Mouse (Mus musculus): ENCODE measurements around the gene 9930021J03Rik. TPM values are rescaled to one million over a fixed set of nuclear protein-coding genes. Genes with fewer than 3 reads are reported as not detected.

The 9930021J03Rik gene
- polyA plus RNA-seq, 1 experiment = 3.1 TPM

- Histone ChIP-seq H3K27me3 (ENCODE audit: control insufficient read depth, insufficient read depth, low read length) (no peaks in the 10 kb centered on the region), H3K36me3 (ENCODE audit: control insufficient read depth, insufficient read depth, low read length) (no peaks in the 10 kb centered on the region), H3K4me1 (ENCODE audit: control insufficient read depth, insufficient read depth, insufficient read length) (no peaks in the 10 kb centered on the region), H3K4me3 (ENCODE audit: extremely low read depth, insufficient read depth, insufficient read length) (no peak within 1 kb of the TSS), H3K27ac (ENCODE audit: insufficient read depth, low read length) (no peak within 1 kb of the TSS)
- no peak for TF ChIP-seq CTCF (IDR thresholded peaks at IDR 0.05; ENCODE audit: extremely low read depth, insufficient read depth, insufficient read length, insufficient replicate concordance)
- TF ChIP-seq POLR2A (IDR thresholded peaks at IDR 0.05; ENCODE audit: low read depth, low read length) = no peak
- 61% methylated on average over 3 of the region's 3 CpGs for WGBS
- no peak for DNase-seq (ENCODE audit: low read depth in 1 of 2, low spot score in 2 of 2)
These were observed 108.4 kb downstream of the 9930021J03Rik start, which contains the start of gene Mlana for GRCm38 (mm10) chr19:29697245-29697874. TSS of gene Mlana (plus strand) at chr19:29697824.

- Histone ChIP-seq H3K36me3 (ENCODE audit: control insufficient read depth, insufficient read depth, low read length) (no peaks in the 10 kb centered on the region), H3K4me1 (ENCODE audit: control insufficient read depth, insufficient read depth, insufficient read length) (no peaks in the 10 kb centered on the region), H3K27ac (ENCODE audit: insufficient read depth, low read length) (no peak overlapping the region), H3K4me3 (ENCODE audit: extremely low read depth, insufficient read depth, insufficient read length) (no peak overlapping the region), H3K27me3 (ENCODE audit: control insufficient read depth, insufficient read depth, low read length) (no peaks in the 10 kb centered on the region)
- TF ChIP-seq POLR2A (IDR thresholded peaks at IDR 0.05; ENCODE audit: low read depth, low read length) (no peak), CTCF (IDR thresholded peaks at IDR 0.05; ENCODE audit: extremely low read depth, insufficient read depth, insufficient read length, insufficient replicate concordance) (no peak)
- no peak for DNase-seq (ENCODE audit: low read depth in 1 of 2, low spot score in 2 of 2)
These were observed 108.9 kb downstream of the 9930021J03Rik start for GRCm38 (mm10) chr19:29696840-29697239.

DNA sequence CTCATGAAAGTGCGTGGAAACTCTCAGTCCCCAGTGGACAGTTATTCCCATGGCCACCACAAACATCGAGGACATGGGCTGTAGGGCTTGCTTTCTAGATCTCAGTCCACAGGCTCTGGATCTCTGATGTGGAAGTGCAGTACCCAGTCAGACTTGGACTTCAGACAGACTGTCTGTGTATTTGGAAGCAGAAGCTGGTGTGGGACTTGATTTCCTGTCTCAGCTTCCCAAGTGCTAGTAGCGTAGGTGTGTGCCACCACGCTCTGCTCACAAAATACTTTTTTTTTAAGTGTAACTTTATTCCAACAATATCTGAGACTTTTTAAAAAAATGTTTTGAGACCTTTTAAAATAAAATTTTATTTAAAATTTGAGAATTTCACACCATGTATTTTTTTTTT is 109.5 kb downstream of the 9930021J03Rik start:
- H3K4me3 ChIP-seq (ENCODE audit: extremely low read depth, insufficient read depth, insufficient read length) = no peak overlapping the region
- no peaks in the 10 kb centered on the region for H3K27me3 ChIP-seq (ENCODE audit: control insufficient read depth, insufficient read depth, low read length)
- TF ChIP-seq POLR2A (IDR thresholded peaks at IDR 0.05; ENCODE audit: low read depth, low read length) (no peak), CTCF (IDR thresholded peaks at IDR 0.05; ENCODE audit: extremely low read depth, insufficient read depth, insufficient read length, insufficient replicate concordance) (no peak)
- no peak for DNase-seq (ENCODE audit: low read depth in 1 of 2, low spot score in 2 of 2)
- H3K4me1 ChIP-seq (ENCODE audit: control insufficient read depth, insufficient read depth, insufficient read length) = no peaks in the 10 kb centered on the region
- H3K27ac ChIP-seq (ENCODE audit: insufficient read depth, low read length) = no peak overlapping the region
- 81% methylated on average over 4 of the region's 4 CpGs for WGBS
- H3K36me3 ChIP-seq (ENCODE audit: control insufficient read depth, insufficient read depth, low read length) = no peaks in the 10 kb centered on the region

DNA sequence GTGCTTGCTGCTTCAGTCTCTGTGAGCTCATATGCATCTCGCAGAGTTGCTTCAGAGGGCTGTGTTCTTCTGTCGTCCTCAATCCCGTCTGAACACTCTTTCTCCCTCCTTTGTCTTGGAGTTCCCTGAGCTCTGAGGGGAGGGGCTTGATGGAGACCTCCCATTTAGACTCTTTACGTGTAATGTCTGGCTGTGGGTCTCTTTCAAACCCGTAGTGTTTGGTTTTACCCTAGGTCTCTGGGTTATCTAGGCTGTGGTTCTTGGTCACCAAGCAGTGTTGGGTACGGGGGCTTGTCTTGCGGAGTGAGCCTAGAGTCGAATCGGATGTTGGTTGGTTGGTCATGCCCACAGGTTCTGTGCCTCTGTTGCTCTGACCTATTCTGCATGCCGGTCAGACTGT is 110.7 kb downstream of the 9930021J03Rik start:
- no peaks in the 10 kb centered on the region for H3K27me3 ChIP-seq (ENCODE audit: control insufficient read depth, insufficient read depth, low read length)
- H3K27ac ChIP-seq (ENCODE audit: insufficient read depth, low read length) = no peak overlapping the region
- 96% methylated on average over 10 of the region's 10 CpGs for WGBS
- no peaks in the 10 kb centered on the region for H3K4me1 ChIP-seq (ENCODE audit: control insufficient read depth, insufficient read depth, insufficient read length)
- no peaks in the 10 kb centered on the region for H3K36me3 ChIP-seq (ENCODE audit: control insufficient read depth, insufficient read depth, low read length)
- TF ChIP-seq POLR2A (IDR thresholded peaks at IDR 0.05; ENCODE audit: low read depth, low read length) (no peak), CTCF (IDR thresholded peaks at IDR 0.05; ENCODE audit: extremely low read depth, insufficient read depth, insufficient read length, insufficient replicate concordance) (no peak)
- DNase-seq (ENCODE audit: low read depth in 1 of 2, low spot score in 2 of 2) = no peak
- H3K4me3 ChIP-seq (ENCODE audit: extremely low read depth, insufficient read depth, insufficient read length) = no peak overlapping the region

GRCm38 (mm10) chr19:29683844-29684540 is 121.8 kb downstream of the 9930021J03Rik start:
- DNase-seq (ENCODE audit: low read depth in 1 of 2, low spot score in 2 of 2) = peak; percentile 61 to 75
- Histone ChIP-seq H3K4me1 (ENCODE audit: control insufficient read depth, insufficient read depth, insufficient read length) (no peaks in the 10 kb centered on the region; the same call in 1 of the 2 replicates), H3K36me3 (ENCODE audit: control insufficient read depth, insufficient read depth, low read length) (no peaks in the 10 kb centered on the region), H3K27ac (ENCODE audit: insufficient read depth, low read length) (no peak overlapping the region), H3K27me3 (ENCODE audit: control insufficient read depth, insufficient read depth, low read length) (no peaks in the 10 kb centered on the region), H3K4me3 (ENCODE audit: extremely low read depth, insufficient read depth, insufficient read length) (no peak overlapping the region)
- peak; percentile 72; the same call in 1 of the 2 replicates for TF ChIP-seq CTCF (IDR thresholded peaks at IDR 0.05; ENCODE audit: extremely low read depth, insufficient read depth, insufficient read length, insufficient replicate concordance)
- no peak for TF ChIP-seq POLR2A (IDR thresholded peaks at IDR 0.05; ENCODE audit: low read depth, low read length)
- WGBS = 57% methylated on average over 16 of the region's 16 CpGs

DNA sequence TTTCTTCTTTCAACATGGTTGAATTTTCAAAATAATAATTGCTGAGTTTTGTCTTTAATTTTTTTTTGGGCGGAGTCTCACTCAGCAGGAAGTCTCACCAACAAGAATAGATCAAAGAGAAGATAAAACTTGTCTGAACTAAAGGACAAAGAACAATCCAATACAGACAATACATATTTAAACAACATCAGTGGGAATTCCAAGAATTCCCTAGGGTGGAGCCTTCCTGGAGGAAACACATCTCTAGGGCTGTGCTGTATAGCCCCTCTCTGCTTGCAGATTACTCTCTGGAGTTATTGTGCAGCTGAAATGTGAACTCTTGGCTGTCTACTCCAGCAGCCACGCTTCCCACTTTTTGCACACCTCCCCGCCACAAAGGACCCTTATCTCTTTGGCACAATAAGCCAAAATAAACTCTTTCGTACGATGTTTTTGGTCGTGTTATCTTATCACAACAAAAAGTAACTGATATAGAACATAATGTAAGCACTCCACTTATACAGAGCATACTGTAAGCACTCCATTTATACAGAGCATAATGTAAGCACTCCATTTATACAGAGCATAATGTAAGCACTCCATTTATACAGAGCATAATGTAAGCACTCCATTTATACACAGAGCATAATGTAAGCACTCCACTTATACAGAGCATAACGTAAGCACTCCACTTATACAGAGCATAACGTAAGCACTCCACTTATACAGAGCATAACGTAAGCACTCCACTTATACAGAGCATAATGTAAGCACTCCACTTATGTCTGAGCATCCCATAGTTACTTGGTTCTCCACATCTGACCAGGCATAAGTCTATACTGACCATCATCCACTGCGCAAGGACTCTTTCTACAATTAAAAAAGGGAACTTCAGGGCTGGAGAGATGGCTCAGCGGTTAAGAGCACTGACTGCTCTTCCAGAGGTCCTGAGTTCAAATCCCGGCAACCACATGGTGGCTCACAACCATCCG is 125.3 kb downstream of the 9930021J03Rik start:
- no peak overlapping the region for H3K4me3 ChIP-seq (ENCODE audit: extremely low read depth, insufficient read depth, insufficient read length)
- no peaks in the 10 kb centered on the region for H3K27me3 ChIP-seq (ENCODE audit: control insufficient read depth, insufficient read depth, low read length)
- 87% methylated on average over 13 of the region's 13 CpGs for WGBS
- H3K4me1 ChIP-seq (ENCODE audit: control insufficient read depth, insufficient read depth, insufficient read length) = no peaks in the 10 kb centered on the region; the same call in 1 of the 2 replicates
- TF ChIP-seq CTCF (IDR thresholded peaks at IDR 0.05; ENCODE audit: extremely low read depth, insufficient read depth, insufficient read length, insufficient replicate concordance) (no peak), POLR2A (IDR thresholded peaks at IDR 0.05; ENCODE audit: low read depth, low read length) (no peak)
- H3K36me3 ChIP-seq (ENCODE audit: control insufficient read depth, insufficient read depth, low read length) = no peaks in the 10 kb centered on the region
- H3K27ac ChIP-seq (ENCODE audit: insufficient read depth, low read length) = no peak overlapping the region
- DNase-seq (ENCODE audit: low read depth in 1 of 2, low spot score in 2 of 2) = no peak

Measured in spleen, adult 2 months (tissue).